Mouse (Mus musculus): ENCODE data around the gene Alkbh1. TPM values are rescaled to one million over a fixed set of nuclear protein-coding genes. Genes with fewer than 3 reads are reported as not detected.

Gene Alkbh1
- total and polyA plus RNA-seq, 2 experiments from 2014 or later: 20.3 to 36.8 TPM

GRCm38 (mm10) chr12:87399119-87399819 lies 44.5 kb downstream of the Alkbh1 start:
- no peaks in the 10 kb centered on the region for H3K36me3 ChIP-seq (ENCODE audit: insufficient read depth, low read length)
- H3K9ac ChIP-seq (replicated peaks; ENCODE audit: low read length, poor library complexity, severe bottlenecking): no peak overlapping the region
- H3K4me2 ChIP-seq (ENCODE audit: low read depth, low read length, poor library complexity, severe bottlenecking): no peak overlapping the region
- DNase-seq (ENCODE audit: low spot score): no peak
- 89% methylated on average over 10 of the region's 10 CpGs for WGBS
- H3K9me3 ChIP-seq (ENCODE audit: low read length): no peaks in the 10 kb centered on the region
- no peaks in the 10 kb centered on the region for H3K27me3 ChIP-seq (ENCODE audit: insufficient read depth, low read length)
- no peak overlapping the region for H3K4me3 ChIP-seq (ENCODE audit: low read depth, low read length)
- TF ChIP-seq CTCF (IDR thresholded peaks at IDR 0.05): no peak
- H3K27ac ChIP-seq (ENCODE audit: low read depth, low read length): no peak overlapping the region
- no peak for ATAC-seq (ENCODE audit: low FRiP score)
- no peaks in the 10 kb centered on the region for H3K4me1 ChIP-seq (ENCODE audit: insufficient read depth, low read length)

- Histone ChIP-seq H3K27ac (ENCODE audit: low read depth, low read length) (no peak overlapping the region), H3K36me3 (ENCODE audit: insufficient read depth, low read length) (no peaks in the 10 kb centered on the region), H3K4me3 (ENCODE audit: low read depth, low read length) (no peak overlapping the region), H3K4me1 (ENCODE audit: insufficient read depth, low read length) (no peaks in the 10 kb centered on the region), H3K9me3 (ENCODE audit: low read length) (no peaks in the 10 kb centered on the region), H3K27me3 (ENCODE audit: insufficient read depth, low read length) (no peaks in the 10 kb centered on the region), H3K9ac (replicated peaks; ENCODE audit: low read length, poor library complexity, severe bottlenecking) (no peak overlapping the region), H3K4me2 (ENCODE audit: low read depth, low read length, poor library complexity, severe bottlenecking) (no peak overlapping the region)
- no peak for TF ChIP-seq CTCF (IDR thresholded peaks at IDR 0.05)
- DNase-seq (ENCODE audit: low spot score) (no peak), ATAC-seq (ENCODE audit: low FRiP score) (no peak)
- WGBS: 72% methylated on average over 4 of the region's 4 CpGs
These were observed 45.9 kb downstream of the Alkbh1 start for GRCm38 (mm10) chr12:87397811-87398417.

GRCm38 (mm10) chr12:87397126-87397525 lies 46.7 kb downstream of the Alkbh1 start:
- no peak overlapping the region for H3K27ac ChIP-seq (ENCODE audit: low read depth, low read length)
- ATAC-seq (ENCODE audit: low FRiP score) (no peak), DNase-seq (ENCODE audit: low spot score) (no peak)
- no peak overlapping the region for H3K4me2 ChIP-seq (ENCODE audit: low read depth, low read length, poor library complexity, severe bottlenecking)
- no peaks in the 10 kb centered on the region for H3K36me3 ChIP-seq (ENCODE audit: insufficient read depth, low read length)
- no peaks in the 10 kb centered on the region for H3K27me3 ChIP-seq (ENCODE audit: insufficient read depth, low read length)
- TF ChIP-seq CTCF (IDR thresholded peaks at IDR 0.05): no peak
- H3K4me1 ChIP-seq (ENCODE audit: insufficient read depth, low read length): no peaks in the 10 kb centered on the region
- WGBS: 87% methylated on average over 3 of the region's 4 CpGs
- H3K9ac ChIP-seq (replicated peaks; ENCODE audit: low read length, poor library complexity, severe bottlenecking): no peak overlapping the region
- no peaks in the 10 kb centered on the region for H3K9me3 ChIP-seq (ENCODE audit: low read length)
- H3K4me3 ChIP-seq (ENCODE audit: low read depth, low read length): no peak overlapping the region

GRCm38 (mm10) chr12:87394316-87394715 lies 49.5 kb downstream of the Alkbh1 start:
- no peak overlapping the region for H3K4me2 ChIP-seq (ENCODE audit: low read depth, low read length, poor library complexity, severe bottlenecking)
- no peak overlapping the region for H3K4me3 ChIP-seq (ENCODE audit: low read depth, low read length)
- no peaks in the 10 kb centered on the region for H3K4me1 ChIP-seq (ENCODE audit: insufficient read depth, low read length)
- ATAC-seq (ENCODE audit: low FRiP score) (no peak), DNase-seq (ENCODE audit: low spot score) (no peak)
- H3K27ac ChIP-seq (ENCODE audit: low read depth, low read length): no peak overlapping the region
- H3K9me3 ChIP-seq (ENCODE audit: low read length): no peaks in the 10 kb centered on the region
- TF ChIP-seq CTCF (IDR thresholded peaks at IDR 0.05): no peak
- no peaks in the 10 kb centered on the region for H3K36me3 ChIP-seq (ENCODE audit: insufficient read depth, low read length)
- no peak overlapping the region for H3K9ac ChIP-seq (replicated peaks; ENCODE audit: low read length, poor library complexity, severe bottlenecking)
- H3K27me3 ChIP-seq (ENCODE audit: insufficient read depth, low read length): no peaks in the 10 kb centered on the region
- WGBS: 90% methylated on average over 6 of the region's 6 CpGs

- no peak overlapping the region for H3K9ac ChIP-seq (replicated peaks; ENCODE audit: low read length, poor library complexity, severe bottlenecking)
- no peaks in the 10 kb centered on the region for H3K9me3 ChIP-seq (ENCODE audit: low read length)
- no peak overlapping the region for H3K27ac ChIP-seq (ENCODE audit: low read depth, low read length)
- ATAC-seq (ENCODE audit: low FRiP score): no peak
- no peaks in the 10 kb centered on the region for H3K27me3 ChIP-seq (ENCODE audit: insufficient read depth, low read length)
- H3K4me3 ChIP-seq (ENCODE audit: low read depth, low read length): no peak overlapping the region
- no peak for TF ChIP-seq CTCF (IDR thresholded peaks at IDR 0.05)
- DNase-seq (ENCODE audit: low spot score): no peak
- no peaks in the 10 kb centered on the region for H3K4me1 ChIP-seq (ENCODE audit: insufficient read depth, low read length)
- no peak overlapping the region for H3K4me2 ChIP-seq (ENCODE audit: low read depth, low read length, poor library complexity, severe bottlenecking)
- no peaks in the 10 kb centered on the region for H3K36me3 ChIP-seq (ENCODE audit: insufficient read depth, low read length)
- WGBS: 82% methylated on average over 4 of the region's 4 CpGs
These were observed 50.2 kb downstream of the Alkbh1 start for GRCm38 (mm10) chr12:87393447-87394145.

GRCm38 (mm10) chr12:87391355-87391754 lies 52.5 kb downstream of the Alkbh1 start:
- no peak overlapping the region for H3K4me2 ChIP-seq (ENCODE audit: low read depth, low read length, poor library complexity, severe bottlenecking)
- no peak for DNase-seq (ENCODE audit: low spot score)
- ATAC-seq (ENCODE audit: low FRiP score): no peak
- H3K9me3 ChIP-seq (ENCODE audit: low read length): no peaks in the 10 kb centered on the region
- no peak overlapping the region for H3K9ac ChIP-seq (replicated peaks; ENCODE audit: low read length, poor library complexity, severe bottlenecking)
- TF ChIP-seq CTCF (IDR thresholded peaks at IDR 0.05): no peak
- no peak overlapping the region for H3K27ac ChIP-seq (ENCODE audit: low read depth, low read length)
- no peaks in the 10 kb centered on the region for H3K36me3 ChIP-seq (ENCODE audit: insufficient read depth, low read length)
- H3K4me1 ChIP-seq (ENCODE audit: insufficient read depth, low read length): peaks cover 8% of the 10 kb centered on the region; the same call in 1 of the 2 replicates
- H3K27me3 ChIP-seq (ENCODE audit: insufficient read depth, low read length): no peaks in the 10 kb centered on the region
- no peak overlapping the region for H3K4me3 ChIP-seq (ENCODE audit: low read depth, low read length)
